Mouse (Mus musculus) E14TG2a.4 (cell line): ENCODE data around the gene Birc6.

ENCODE experiments used
- CTCF ChIP-seq: conservative IDR thresholded peaks from 2 replicates; pipeline ENCODE4 v1.5.1; 2014; ENCODE audit warnings: low read length
- NANOG ChIP-seq: IDR thresholded peaks from 2 replicates; pipeline ENCODE4 v1.6.1; 2014; ENCODE audit warnings: borderline replicate concordance, low read length, mixed read lengths
- POU5F1 ChIP-seq: IDR thresholded peaks from 2 replicates; pipeline ENCODE4 v1.6.1; 2014; ENCODE audit warnings: low read length, borderline replicate concordance

DNA sequence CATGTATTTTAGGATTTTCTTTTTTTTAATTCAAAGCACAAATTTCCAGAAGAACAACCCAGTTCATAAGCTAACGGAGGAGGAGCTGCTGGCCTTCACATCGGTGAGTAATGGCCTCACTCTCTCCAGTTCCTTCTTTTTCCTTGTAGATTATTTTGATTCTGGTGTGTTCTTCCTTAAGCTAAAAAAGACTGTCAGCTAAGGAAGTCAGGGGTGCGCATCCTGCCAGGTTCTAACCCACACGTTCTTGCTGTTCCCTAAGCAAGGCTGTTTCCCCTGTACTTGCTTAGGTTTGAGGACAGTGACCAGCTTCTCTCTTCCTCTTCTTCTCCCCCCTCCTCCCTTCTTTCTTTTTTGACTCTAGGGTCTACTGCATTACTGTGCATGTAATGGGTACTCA, 222.9 kb downstream of the Birc6 start:
- TF ChIP-seq CTCF, result no peak
- no peak for TF ChIP-seq NANOG
- no peak for TF ChIP-seq POU5F1
